Mouse (Mus musculus): ENCODE measurements around the gene Lrba. TPM values are rescaled to one million over a fixed set of nuclear protein-coding genes. Genes with fewer than 3 reads are reported as not detected.
A peak's percentile ranks its signal among the peaks of the same experiment; 100 is the strongest.

Gene Lrba
- total RNA-seq, 2 experiments from 2014 or later, result 25.0 to 26.2 TPM

GRCm38 (mm10) chr3:86268074-86268702 lies 43.7 kb downstream of the Lrba start:
- DNase-seq, result peak; percentile 4 to 37

- no peak for DNase-seq
Observed at GRCm38 (mm10) chr3:86275651-86276050, 51.2 kb downstream of the Lrba start.

GRCm38 (mm10) chr3:86291326-86291725 lies 66.8 kb downstream of the Lrba start:
- DNase-seq, result no peak

- no peak for DNase-seq
Observed at GRCm38 (mm10) chr3:86294866-86295265, 70.4 kb downstream of the Lrba start.

- DNase-seq, result no peak
Observed at GRCm38 (mm10) chr3:86296214-86296613, 71.7 kb downstream of the Lrba start.

GRCm38 (mm10) chr3:86308833-86309232 lies 84.4 kb downstream of the Lrba start:
- DNase-seq, result no peak

GRCm38 (mm10) chr3:86310216-86310615 lies 85.7 kb downstream of the Lrba start:
- no peak for DNase-seq

- no peak for DNase-seq
Observed at GRCm38 (mm10) chr3:86311406-86311805, 86.9 kb downstream of the Lrba start.

GRCm38 (mm10) chr3:86317636-86318035 lies 93.2 kb downstream of the Lrba start:
- DNase-seq, result no peak

GRCm38 (mm10) chr3:86328531-86328930 lies 104.1 kb downstream of the Lrba start:
- peak in 1 of 2 experiments; percentile 42 for DNase-seq

- DNase-seq, result no peak
Observed at GRCm38 (mm10) chr3:86343261-86343660, 118.8 kb downstream of the Lrba start.

- no peak for DNase-seq
Observed at GRCm38 (mm10) chr3:86362486-86362885, 138.0 kb downstream of the Lrba start.

GRCm38 (mm10) chr3:86371466-86371865 lies 147.0 kb downstream of the Lrba start:
- DNase-seq, result no peak

- DNase-seq, result no peak
Observed at GRCm38 (mm10) chr3:86375276-86375675, 150.8 kb downstream of the Lrba start.

GRCm38 (mm10) chr3:86382557-86382956 lies 158.1 kb downstream of the Lrba start:
- DNase-seq, result no peak

GRCm38 (mm10) chr3:86385047-86385446 lies 160.6 kb downstream of the Lrba start:
- DNase-seq, result no peak

- DNase-seq, result no peak
Observed at GRCm38 (mm10) chr3:86386246-86386645, 161.8 kb downstream of the Lrba start.

GRCm38 (mm10) chr3:86423828-86424227 lies 199.3 kb downstream of the Lrba start:
- no peak for DNase-seq

GRCm38 (mm10) chr3:86426733-86427132 lies 202.3 kb downstream of the Lrba start:
- no peak for DNase-seq

GRCm38 (mm10) chr3:86443497-86443896 lies 219.0 kb downstream of the Lrba start:
- no peak for DNase-seq

GRCm38 (mm10) chr3:86451211-86451610 lies 226.7 kb downstream of the Lrba start:
- peak; percentile 12 to 29 for DNase-seq

- DNase-seq, result no peak
Observed at GRCm38 (mm10) chr3:86461582-86461981, 237.1 kb downstream of the Lrba start.

- no peak for DNase-seq
Observed at GRCm38 (mm10) chr3:86489992-86490391, 265.5 kb downstream of the Lrba start.

- no peak for DNase-seq
Observed at GRCm38 (mm10) chr3:86500586-86500985, 276.1 kb downstream of the Lrba start.

Measured in heart, adult 18-20 months (tissue).